Mouse (Mus musculus) induced T-regulatory cell, adult 2 months (primary cell): ENCODE results near the gene Tmem236.
A peak's percentile ranks its signal among the peaks of the same experiment; 100 is the strongest.

Experiments
- DNase-seq: peaks from one replicate; pipeline ENCODE4 v3.0.0-alpha.2; 2012; ENCODE audit warnings: low read depth

Gene Tmem236

GRCm38 (mm10) chr2:14174334-14174733, at the start of gene Tmem236:
TSS of gene Tmem236 (plus strand) at chr2:14174523.
- no peak for DNase-seq

- DNase-seq = no peak
These were observed 47.9 kb upstream of the Tmem236 start for GRCm38 (mm10) chr2:14126387-14126786.

- no peak for DNase-seq
These were observed 46.7 kb upstream of the Tmem236 start for GRCm38 (mm10) chr2:14127629-14128028.

GRCm38 (mm10) chr2:14130641-14131339, 43.5 kb upstream of the Tmem236 start:
- peak; percentile 61 for DNase-seq

- DNase-seq = no peak
These were observed 41.6 kb upstream of the Tmem236 start for GRCm38 (mm10) chr2:14132468-14133326.

GRCm38 (mm10) chr2:14136906-14137305, 37.4 kb upstream of the Tmem236 start:
- DNase-seq = no peak

- DNase-seq = no peak
These were observed 34.7 kb upstream of the Tmem236 start for GRCm38 (mm10) chr2:14139590-14139989.

- DNase-seq = no peak
These were observed 34.3 kb upstream of the Tmem236 start for GRCm38 (mm10) chr2:14140044-14140443.

GRCm38 (mm10) chr2:14145311-14145710, 29.0 kb upstream of the Tmem236 start:
- DNase-seq = no peak

GRCm38 (mm10) chr2:14146913-14147312, 27.4 kb upstream of the Tmem236 start:
- peak; percentile 32 for DNase-seq

GRCm38 (mm10) chr2:14150829-14151228, 23.5 kb upstream of the Tmem236 start:
- DNase-seq = no peak

- DNase-seq = no peak
These were observed 22.5 kb upstream of the Tmem236 start for GRCm38 (mm10) chr2:14151854-14152253.

- DNase-seq = no peak
These were observed 15.3 kb upstream of the Tmem236 start for GRCm38 (mm10) chr2:14159047-14159446.

GRCm38 (mm10) chr2:14159756-14160155, 14.6 kb upstream of the Tmem236 start:
- DNase-seq = no peak

- DNase-seq = no peak
These were observed 9.8 kb upstream of the Tmem236 start for GRCm38 (mm10) chr2:14164459-14165030.

GRCm38 (mm10) chr2:14165066-14165465, 9.3 kb upstream of the Tmem236 start:
- DNase-seq = no peak

GRCm38 (mm10) chr2:14165618-14166344, 8.5 kb upstream of the Tmem236 start:
- no peak for DNase-seq

- DNase-seq = no peak
These were observed 6.6 kb upstream of the Tmem236 start for GRCm38 (mm10) chr2:14167721-14168120.

GRCm38 (mm10) chr2:14176460-14177193, 2.3 kb downstream of the Tmem236 start:
- no peak for DNase-seq

GRCm38 (mm10) chr2:14184375-14184774, 10.1 kb downstream of the Tmem236 start:
- DNase-seq = no peak

- DNase-seq = no peak
These were observed 16.4 kb downstream of the Tmem236 start for GRCm38 (mm10) chr2:14190684-14191083.

- DNase-seq = no peak
These were observed 17.3 kb downstream of the Tmem236 start for GRCm38 (mm10) chr2:14191601-14192000.
